Mouse (Mus musculus) heart, embryonic 14.5 days (tissue): ENCODE measurements around the gene Meis2. TPM values are rescaled to one million over a fixed set of nuclear protein-coding genes. Genes with fewer than 3 reads are reported as not detected.

Experiments
- ATAC-seq: fragments of 200-750 bp; cut with Nextera tagmentation; 2 replicates; pipeline ENCODE4 v1.8.0; 2017; ENCODE audit warnings: low read depth, moderate TSS enrichment; ENCODE audit not compliant: insufficient number of reproducible peaks, insufficient read depth, low FRiP score
- H3K27ac ChIP-seq, 2 experiments: fragments of 200-500 bp in 1 of 2; fragments of 300-500 bp in 1 of 2; sonication (generic) in 1 of 2; replicated peaks in 1 of 2; 2 replicates each; pipeline ENCODE4 v1.5.1; 2012 to 2014; ENCODE audit warnings: low read depth in 2 of 2, low read length in 2 of 2, control low read depth in 1 of 2, mild to moderate bottlenecking in 1 of 2, mixed read lengths in 1 of 2; ENCODE audit not compliant: control insufficient read depth in 1 of 2, insufficient read depth in 1 of 2
- H3K27me3 ChIP-seq: fragments of 300-500 bp; sonication (generic); 2 replicates; pipeline ENCODE4 v1.6.1; 2014; ENCODE audit warnings: mild to moderate bottlenecking, low read length, control low read depth; ENCODE audit not compliant: control insufficient read depth, insufficient read depth
- H3K36me3 ChIP-seq: fragments of 300-500 bp; sonication (generic); 2 replicates; pipeline ENCODE4 v1.6.1; 2014; ENCODE audit warnings: mild to moderate bottlenecking, control low read depth, low read length, mixed read lengths; ENCODE audit not compliant: control insufficient read depth, insufficient read depth
- H3K4me1 ChIP-seq, 2 experiments: fragments of 200-500 bp in 1 of 2; fragments of 300-500 bp in 1 of 2; sonication (generic) in 1 of 2; 2 replicates each; pipeline ENCODE4 v1.6.1; 2012 to 2014; ENCODE audit warnings: low read length in 2 of 2, control low read depth in 1 of 2, mixed read lengths in 1 of 2; ENCODE audit not compliant: control insufficient read depth in 2 of 2, insufficient read depth in 2 of 2
- H3K4me2 ChIP-seq: fragments of 300-500 bp; sonication (generic); 2 replicates; pipeline ENCODE4 v1.6.1; 2014; ENCODE audit warnings: mild to moderate bottlenecking, low read length
- H3K4me3 ChIP-seq, 2 experiments: fragments of 200-500 bp in 1 of 2; fragments of 300-500 bp in 1 of 2; sonication (generic) in 1 of 2; 2 replicates each; pipeline ENCODE4 v1.5.1; 2012 to 2014; ENCODE audit warnings: low read length in 2 of 2, mild to moderate bottlenecking in 2 of 2, control low read depth in 1 of 2, low read depth in 1 of 2, moderate library complexity in 1 of 2; ENCODE audit not compliant: control insufficient read depth in 1 of 2, insufficient read depth in 1 of 2
- H3K9ac ChIP-seq: fragments of 300-500 bp; sonication (generic); 2 replicates; pipeline ENCODE4 v1.6.1; 2014; ENCODE audit warnings: mild to moderate bottlenecking, low read length
- H3K9me3 ChIP-seq: fragments of 300-500 bp; sonication (generic); 2 replicates; pipeline ENCODE4 v1.6.1; 2016; ENCODE audit warnings: low read length, control low read depth; ENCODE audit not compliant: control insufficient read depth
- WGBS: fragments of 180-500 bp; shearing (Covaris S2); extraction: QIAGEN DNeasy Blood & Tissue Kit; methylation state at CpG from one replicate; pipeline ENCODE4 v1.1.7; 2014; 5-methylcytosine and 5-hydroxymethylcytosine counted together
- polyA plus RNA-seq: library from polyadenylated mRNA; unstranded; fragments of >200 nt; fragmentation: Nextera tagmentation; extraction: Ambion mirVana; gene quantifications from 2 replicates; pipeline ENCODE4 v1.2.1, GENCODE M21; 2014

The Meis2 gene
- polyA plus RNA-seq, 1 experiment from 2014 or later: 30.8 TPM

DNA sequence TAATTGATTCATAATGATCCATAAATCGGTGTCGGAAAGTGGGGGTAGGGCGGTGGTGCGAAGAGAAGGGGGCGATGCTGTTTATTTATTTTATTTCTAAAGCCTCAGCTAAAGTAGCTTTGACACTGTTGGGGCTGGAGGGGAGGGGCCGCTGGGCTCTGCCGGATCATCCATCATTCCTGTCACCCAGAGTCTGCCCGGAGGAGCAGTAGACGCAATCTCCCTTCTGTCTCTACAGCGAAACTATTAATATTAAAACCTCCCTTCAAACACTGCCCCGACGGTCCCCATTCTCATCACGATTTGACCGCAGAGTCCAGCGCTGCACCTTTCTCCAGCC is 205.5 kb downstream of the Meis2 start:
- peak overlapping the region; percentile 61 to 62; a peak in 3 of 4 replicates for H3K27ac ChIP-seq
- H3K4me3 ChIP-seq: peak overlapping the region; percentile 37 to 47
- H3K27me3 ChIP-seq: no peaks in the 10 kb centered on the region
- WGBS: 2% methylated on average over 15 of the region's 15 CpGs
- H3K4me1 ChIP-seq: peaks cover 5 to 16% of the 10 kb centered on the region in 2 experiments; a peak in 3 of 4 replicates
- peak overlapping the region; percentile 84 for H3K4me2 ChIP-seq
- peaks cover 13% of the 10 kb centered on the region for H3K36me3 ChIP-seq
- H3K9ac ChIP-seq: peak overlapping the region; percentile 71
- H3K9me3 ChIP-seq: no peaks in the 10 kb centered on the region
- ATAC-seq: no peak

DNA sequence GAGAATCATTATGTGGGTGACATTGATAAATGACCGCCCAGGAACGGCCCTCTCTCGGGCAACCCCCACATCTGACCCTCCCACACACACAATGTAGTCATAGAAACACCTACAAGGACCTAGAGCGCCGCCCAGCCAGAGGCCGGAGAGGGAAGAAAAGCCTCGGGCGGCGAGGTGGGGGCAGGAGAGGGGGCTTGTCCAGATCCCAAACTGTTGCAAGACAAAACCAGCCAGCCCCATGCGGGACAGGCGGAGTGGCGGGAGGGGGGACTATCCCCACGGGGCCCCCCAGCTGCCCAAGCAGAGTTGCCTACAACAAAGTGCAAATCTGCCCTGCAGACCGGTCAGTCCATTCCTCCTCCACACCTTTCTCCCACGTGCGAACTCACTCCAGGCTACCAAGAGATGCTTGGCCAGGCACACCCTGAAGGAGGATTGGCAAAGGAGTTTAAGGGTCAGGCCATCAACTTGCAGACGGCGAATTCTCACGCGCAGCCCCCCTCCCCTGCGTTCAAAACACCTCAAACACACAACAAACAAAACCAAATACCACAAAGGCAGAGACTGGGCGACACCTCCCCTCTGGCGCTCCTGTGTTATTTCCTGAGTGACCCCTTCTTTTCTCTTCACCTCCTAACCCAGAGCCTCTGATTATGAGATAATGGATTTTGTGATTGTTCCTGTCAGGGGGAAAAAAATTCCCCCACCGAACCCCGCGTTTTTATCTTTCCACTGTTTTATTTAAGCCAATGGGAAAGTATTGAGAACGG is 206.1 kb downstream of the Meis2 start:
- WGBS: 1% methylated on average over 27 of the region's 27 CpGs
- peaks cover 12% of the 10 kb centered on the region for H3K36me3 ChIP-seq
- peaks cover 10 to 22% of the 10 kb centered on the region in 2 experiments for H3K4me1 ChIP-seq
- H3K27ac ChIP-seq: peak overlapping the region; percentile 11 to 61; a peak in 2 of 4 replicates
- ATAC-seq: peak; percentile 55; the same call in 1 of the 2 replicates
- H3K27me3 ChIP-seq: no peaks in the 10 kb centered on the region
- H3K9ac ChIP-seq: peak overlapping the region; percentile 71
- no peaks in the 10 kb centered on the region for H3K9me3 ChIP-seq
- peak overlapping the region; percentile 37 to 47 for H3K4me3 ChIP-seq
- peak overlapping the region; percentile 84 for H3K4me2 ChIP-seq

DNA sequence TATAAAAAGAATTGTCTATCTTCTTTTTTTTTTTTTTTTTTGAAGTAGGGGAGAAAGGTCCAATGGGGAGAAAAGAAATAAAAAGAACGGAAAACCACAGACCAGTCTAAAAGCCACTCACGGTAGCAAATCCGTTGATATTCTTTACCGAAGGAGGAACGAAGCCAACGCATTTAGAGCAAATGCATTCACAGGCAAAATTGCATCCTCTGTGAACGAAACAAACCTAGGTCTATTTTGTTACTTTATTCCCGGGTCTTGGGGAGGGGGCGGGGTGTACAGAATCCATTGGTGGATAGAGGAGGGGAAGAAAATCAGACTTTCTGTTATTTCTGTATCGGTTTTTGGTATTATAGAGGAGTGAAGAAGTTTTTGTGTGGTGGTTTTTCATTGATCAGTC is 206.7 kb downstream of the Meis2 start:
- H3K27me3 ChIP-seq: no peaks in the 10 kb centered on the region
- H3K36me3 ChIP-seq: peaks cover 7% of the 10 kb centered on the region
- peak overlapping the region; percentile 37 to 47 for H3K4me3 ChIP-seq
- H3K27ac ChIP-seq: 0 out of 4 replicates have a peak overlapping the region, but pooled peaks of 1 of the 2 experiments have one; percentile 61
- 13% methylated on average over 10 of the region's 10 CpGs for WGBS
- H3K9ac ChIP-seq: peak overlapping the region; percentile 71
- no peak for ATAC-seq
- peak overlapping the region; percentile 84 for H3K4me2 ChIP-seq
- no peaks in the 10 kb centered on the region for H3K9me3 ChIP-seq
- H3K4me1 ChIP-seq: peaks cover 11 to 24% of the 10 kb centered on the region in 2 experiments

DNA sequence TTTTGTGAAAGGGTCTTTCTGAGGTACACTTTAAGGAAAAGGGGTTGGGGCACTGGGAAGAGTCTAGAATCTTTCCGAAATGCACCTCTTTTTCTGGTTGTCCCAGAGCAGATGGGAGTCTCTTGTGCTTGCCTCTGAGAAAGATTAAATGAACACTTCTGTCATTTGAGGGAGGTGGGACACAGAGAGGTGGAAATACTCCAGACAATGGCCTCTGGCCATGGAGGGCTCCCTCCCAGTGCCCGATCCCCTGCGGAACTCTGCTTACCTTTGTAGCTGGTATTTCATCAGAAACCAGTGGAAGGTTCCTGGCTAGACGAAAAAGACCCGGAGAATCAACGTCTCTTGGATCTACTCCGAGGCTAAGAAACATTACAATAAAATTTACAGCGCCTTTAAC is 207.4 kb downstream of the Meis2 start:
- Histone ChIP-seq H3K9ac (peak overlapping the region; percentile 40; the same call in 1 of the 2 replicates), H3K4me2 (peak overlapping the region; percentile 84), H3K27me3 (no peaks in the 10 kb centered on the region; the same call in 1 of the 2 replicates), H3K36me3 (peaks cover under 1% of the 10 kb centered on the region; the same call in 1 of the 2 replicates), H3K4me3 (peak overlapping the region in 1 of 2 experiments; percentile 3; a peak in 1 of 4 replicates), H3K9me3 (no peaks in the 10 kb centered on the region), H3K4me1 (peaks cover 11 to 24% of the 10 kb centered on the region in 2 experiments), H3K27ac (no peak overlapping the region)
- no peak for ATAC-seq
- WGBS: 24% methylated on average over 8 of the region's 8 CpGs

DNA sequence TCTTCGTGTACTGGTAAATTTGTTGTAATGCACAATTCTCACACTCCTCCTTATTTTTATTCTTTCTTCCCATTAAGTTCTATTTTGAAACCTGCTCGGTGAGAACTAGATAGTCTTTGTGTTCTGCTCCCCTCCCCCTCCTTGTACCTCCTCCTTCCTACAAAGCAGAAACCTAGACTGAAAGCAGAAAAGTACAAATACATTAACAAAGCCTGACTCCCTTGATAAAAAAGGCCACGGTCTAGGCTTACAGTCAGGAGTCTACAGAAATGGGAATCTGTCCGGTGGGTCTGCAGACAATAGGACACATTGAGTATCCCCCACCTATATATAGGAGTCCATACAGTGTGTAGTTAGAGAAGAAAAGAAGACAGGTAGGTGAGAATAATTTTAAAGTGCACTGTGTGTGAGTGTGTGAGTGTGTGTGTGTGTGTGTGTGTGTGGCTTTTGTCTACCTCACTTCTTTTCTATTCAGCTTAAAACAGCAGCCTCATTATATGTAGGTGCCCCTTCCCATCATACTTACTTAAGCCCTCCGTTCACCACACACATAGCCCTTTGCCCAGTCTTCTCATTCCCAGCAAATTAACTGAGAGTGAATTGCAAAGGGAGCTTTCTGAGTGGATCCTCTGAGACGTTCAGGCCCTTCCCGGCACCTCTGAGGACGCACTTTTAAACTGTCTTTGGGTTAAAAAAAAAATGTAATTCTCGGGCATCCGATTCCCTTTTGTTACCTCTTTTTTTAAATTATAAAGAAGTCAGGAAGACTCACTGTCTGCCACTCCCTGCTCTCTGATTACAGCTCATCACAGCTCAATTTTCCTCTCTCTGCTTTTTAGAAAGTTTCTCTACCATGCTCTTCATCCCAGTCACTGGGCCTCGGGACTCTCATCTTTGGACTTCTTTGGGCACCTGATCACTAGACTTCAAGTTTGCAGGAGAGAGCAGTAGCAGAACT is 208.2 kb downstream of the Meis2 start:
- Histone ChIP-seq H3K27me3 (peaks cover 6% of the 10 kb centered on the region), H3K9ac (peak overlapping the region; percentile 40), H3K4me3 (no peak overlapping the region), H3K4me1 (peaks cover 15 to 30% of the 10 kb centered on the region in 2 experiments), H3K4me2 (peak overlapping the region; percentile 84), H3K36me3 (no peaks in the 10 kb centered on the region), H3K9me3 (no peaks in the 10 kb centered on the region), H3K27ac (peak overlapping the region in 1 of 2 experiments; percentile 40; a peak in 2 of 4 replicates)
- 40% methylated on average over 11 of the region's 11 CpGs for WGBS
- ATAC-seq: no peak

DNA sequence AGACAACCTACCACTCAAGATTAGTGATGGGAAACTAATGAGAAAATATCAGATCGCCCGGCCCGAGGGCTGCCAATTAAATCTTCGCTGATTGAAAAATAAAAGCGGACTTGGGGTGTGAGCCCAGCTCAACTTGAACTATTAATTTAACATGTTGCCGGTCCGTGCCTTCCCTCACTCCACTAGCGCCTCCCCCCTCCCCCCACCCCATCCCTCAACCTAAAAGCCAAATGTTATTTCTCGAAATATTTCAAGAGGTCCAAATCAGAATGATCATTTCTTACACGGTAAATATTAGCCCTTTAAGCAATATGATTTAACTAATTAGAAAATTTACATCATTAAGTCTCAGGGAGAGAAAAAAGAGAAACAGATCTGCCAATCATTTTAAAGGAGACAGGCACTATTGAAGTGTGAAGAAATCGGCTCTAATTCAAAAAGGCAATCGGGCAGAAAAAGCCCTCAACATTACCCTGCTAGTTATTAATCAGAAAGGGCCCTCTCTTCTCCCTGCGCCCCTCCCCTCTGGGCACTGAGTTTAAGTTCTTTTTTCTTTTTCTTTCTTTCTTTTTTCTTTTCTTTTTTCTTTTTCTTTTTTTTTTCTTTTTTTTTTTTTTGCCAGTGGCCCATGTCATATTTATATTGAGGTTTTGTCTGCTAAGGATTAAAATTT is 209.1 kb downstream of the Meis2 start:
- ATAC-seq: no peak
- H3K4me2 ChIP-seq: peak overlapping the region; percentile 82
- peaks cover 7% of the 10 kb centered on the region for H3K27me3 ChIP-seq
- no peaks in the 10 kb centered on the region for H3K36me3 ChIP-seq
- no peaks in the 10 kb centered on the region for H3K9me3 ChIP-seq
- H3K4me3 ChIP-seq: peak overlapping the region; percentile 34 to 46
- 11% methylated on average over 13 of the region's 13 CpGs for WGBS
- peaks cover 16 to 32% of the 10 kb centered on the region in 2 experiments for H3K4me1 ChIP-seq
- 0 out of 4 replicates have a peak overlapping the region, but pooled peaks of 1 of the 2 experiments have one; percentile 50 for H3K27ac ChIP-seq
- peak overlapping the region; percentile 66 for H3K9ac ChIP-seq
